Mouse (Mus musculus) brain, embryonic 14.5 days (tissue): ENCODE results near the gene Ssxb5. TPM values are rescaled to one million over a fixed set of nuclear protein-coding genes. Genes with fewer than 3 reads are reported as not detected.
"Not testable (repeated sequence)": the region's sequence is repeated elsewhere in the genome, so short reads cannot be mapped to it uniquely, and the experiment has no call there.

Experiments used
- DNase-seq: peaks from one replicate; pipeline ENCODE4 v3.0.0-alpha.2; 2011; ENCODE audit warnings: low read depth
- CTCF ChIP-seq: fragments of 200-500 bp; IDR thresholded peaks from 2 replicates; pipeline ENCODE4 v1.5.1; 2012; ENCODE audit warnings: inconsistent platforms, mild to moderate bottlenecking, moderate library complexity, borderline replicate concordance; ENCODE audit not compliant: insufficient read depth, insufficient read length; ENCODE audit errors: extremely low read depth
- POLR2A ChIP-seq: fragments of 200-500 bp; IDR thresholded peaks from 2 replicates; pipeline ENCODE4 v1.6.1; 2012; ENCODE audit warnings: mild to moderate bottlenecking, inconsistent platforms, borderline replicate concordance; ENCODE audit not compliant: poor library complexity, insufficient read depth, insufficient read length, severe bottlenecking; ENCODE audit errors: extremely low read depth
- polyA plus RNA-seq: library from polyadenylated mRNA; depleted of rRNA; stranded (reverse); fragments of >200 nt; gene quantifications from 2 replicates; pipeline ENCODE4 v1.2.3, GENCODE M21; 2012; rRNA removed

The Ssxb5 gene
- not detected in 2 replicates for polyA plus RNA-seq

DNA sequence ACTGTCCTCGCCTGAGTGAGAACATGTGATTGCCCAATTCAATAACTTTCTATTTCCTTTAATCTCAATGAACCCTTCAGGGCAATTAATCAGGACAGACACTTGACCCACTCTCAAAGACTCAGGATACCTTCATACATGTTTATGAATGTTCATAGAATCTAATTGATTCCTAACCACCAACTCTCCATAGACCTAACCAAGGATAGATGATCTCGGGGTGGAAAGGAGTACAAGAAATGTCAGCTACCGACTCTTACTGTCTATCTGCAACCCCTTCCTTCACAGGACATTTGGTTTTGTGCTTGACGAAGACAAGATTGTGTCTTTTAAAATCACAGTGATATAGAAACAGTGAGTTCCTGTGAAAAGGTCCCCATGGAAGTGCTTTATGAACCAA, at the start of gene Ssxb5:
Gene Ssxb5 (plus strand): TSS at position 301 of the 400 bp plus-strand sequence.
- DNase-seq: not testable (repeated sequence)

DNA sequence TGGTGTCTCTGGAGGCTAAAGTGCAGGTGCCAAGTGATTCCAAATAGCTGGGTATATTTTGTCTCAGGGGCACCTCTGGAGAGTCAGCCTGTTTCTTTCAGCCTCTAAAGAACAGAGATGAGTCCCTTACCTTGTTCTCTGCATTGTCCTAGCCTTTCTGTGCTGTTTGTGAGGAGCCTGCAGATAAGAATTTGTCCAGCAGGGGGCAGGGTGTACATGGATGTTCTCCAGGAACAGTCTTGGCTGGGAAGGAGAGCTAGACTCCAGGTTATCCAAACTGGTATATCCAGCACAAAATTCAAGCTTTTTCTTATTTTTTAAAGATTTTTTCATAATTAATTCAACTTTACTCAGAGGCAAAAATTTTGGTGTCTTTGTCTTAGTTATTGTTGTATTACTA, 28.6 kb downstream of the Ssxb5 start:
- no peak for TF ChIP-seq POLR2A
- TF ChIP-seq CTCF: peak; percentile 40; the same call in 1 of the 2 replicates
- peak; percentile 55 for DNase-seq

DNA sequence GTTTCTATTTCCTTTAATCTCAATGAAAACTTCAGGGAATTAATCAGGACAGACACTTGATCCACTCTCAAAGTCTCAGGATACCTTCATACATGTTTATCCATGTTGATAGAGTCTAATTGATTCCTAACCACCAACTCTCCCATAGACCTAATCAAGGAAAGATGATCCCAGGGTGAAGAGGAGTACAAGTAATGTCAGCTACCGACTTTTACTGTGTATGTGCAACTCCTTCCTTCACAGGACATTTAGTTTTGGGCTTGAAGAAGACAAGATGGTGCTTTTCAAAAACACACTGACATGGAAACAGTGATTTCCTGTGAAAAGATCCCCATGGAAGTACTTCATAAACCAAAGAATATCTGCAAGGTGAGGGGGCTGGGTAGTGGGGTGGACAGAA, 40.2 kb downstream of the Ssxb5 start, which contains the start of gene Gm6592:
Gene Gm6592 (plus strand): TSS at position 301 of the 400 bp plus-strand sequence.
- DNase-seq: no peak

DNA sequence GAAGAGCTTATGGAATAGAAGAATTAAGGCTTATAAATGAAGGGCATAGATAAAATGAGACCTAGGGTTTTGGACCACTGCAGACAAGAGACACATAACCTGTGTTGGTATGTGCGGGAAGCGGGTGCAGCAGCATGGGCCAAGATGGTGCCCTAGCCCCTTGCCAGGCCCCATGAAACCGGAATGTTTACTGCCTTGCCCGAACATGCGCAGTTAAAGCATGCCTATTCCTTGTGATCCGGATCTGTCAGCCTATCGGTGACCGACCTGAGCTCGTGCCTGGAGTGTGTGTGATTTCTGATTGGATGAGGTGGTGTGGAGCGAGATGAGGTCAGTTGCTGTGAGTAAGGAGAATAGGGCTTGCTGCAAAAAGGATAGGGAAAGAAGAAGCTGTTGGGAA, 49.0 kb downstream of the Ssxb5 start:
- TF ChIP-seq POLR2A (no peak), CTCF (no peak)
- DNase-seq: no peak

More for the DNA sequence above, 40.2 kb downstream of the Ssxb5 start, which contains the start of gene Gm6592:
- TF ChIP-seq POLR2A (no peak), CTCF (no peak)

Other genes starting within 250 kb of the Ssxb5 start
- not detected in 2 replicates for gene Ssxb3, start 211.9 kb upstream of the Ssxb5 start, polyA plus RNA-seq
- not detected in 2 replicates for gene Ssxb8, start 112.8 kb upstream of the Ssxb5 start, polyA plus RNA-seq
- gene Ssx9, start 55.3 kb upstream of the Ssxb5 start, polyA plus RNA-seq: not detected in 2 replicates
- gene Gm6592, start 40.3 kb downstream of the Ssxb5 start, polyA plus RNA-seq: not detected in 2 replicates
- not detected in 2 replicates for gene Gm5751, start 70.6 kb downstream of the Ssxb5 start, polyA plus RNA-seq
- 38.1 and 47.0 TPM in 2 replicates for gene B630019K06Rik, start 88.7 kb downstream of the Ssxb5 start, polyA plus RNA-seq
- gene Fthl17b, start 159.3 kb downstream of the Ssxb5 start, polyA plus RNA-seq: not detected in 2 replicates
- gene Fthl17c, start 172.9 kb downstream of the Ssxb5 start, polyA plus RNA-seq: not detected in 2 replicates
- gene Fthl17d, start 183.1 kb downstream of the Ssxb5 start, polyA plus RNA-seq: not detected in 2 replicates
- not detected in 2 replicates for gene Fthl17e, start 229.8 kb downstream of the Ssxb5 start, polyA plus RNA-seq